Mouse (Mus musculus): ENCODE results near the gene Ms4a6c. TPM values are rescaled to one million over a fixed set of nuclear protein-coding genes. Genes with fewer than 3 reads are reported as not detected.
"Not testable (repeated sequence)": the region's sequence is repeated elsewhere in the genome, so short reads cannot be mapped to it uniquely, and the experiment has no call there.

Ms4a6c gene
- polyA plus RNA-seq, 1 experiment, result 3.0 TPM

- no peaks in the 10 kb centered on the region for H3K4me1 ChIP-seq (ENCODE audit: control insufficient read depth, insufficient read depth, low read length)
- TF ChIP-seq CTCF (conservative IDR thresholded peaks at IDR 0.05; ENCODE audit: insufficient read depth, insufficient read length, low read depth, low read length) (no peak), POLR2A (IDR thresholded peaks at IDR 0.05; ENCODE audit: low read depth, low read length) (no peak)
- WGBS, result 82% methylated on average over 4 of the region's 4 CpGs
- no peak overlapping the region for H3K27ac ChIP-seq (ENCODE audit: insufficient read depth, low read depth, low read length)
- H3K36me3 ChIP-seq (ENCODE audit: control insufficient read depth, insufficient read depth, low read length), result no peaks in the 10 kb centered on the region
- H3K27me3 ChIP-seq (replicated peaks; ENCODE audit: control insufficient read depth, insufficient read depth, low read length), result no peaks in the 10 kb centered on the region
- H3K4me3 ChIP-seq (ENCODE audit: insufficient read depth, low read depth, low read length), result no peak overlapping the region
- DNase-seq, result no peak
Measured at GRCm38 (mm10) chr19:11501326-11501725, 32.2 kb downstream of the Ms4a6c start.

- Histone ChIP-seq H3K4me1 (ENCODE audit: control insufficient read depth, insufficient read depth, low read length) (no peaks in the 10 kb centered on the region), H3K4me3 (ENCODE audit: insufficient read depth, low read depth, low read length) (no peak overlapping the region), H3K27ac (ENCODE audit: insufficient read depth, low read depth, low read length) (no peak overlapping the region), H3K36me3 (ENCODE audit: control insufficient read depth, insufficient read depth, low read length) (no peaks in the 10 kb centered on the region), H3K27me3 (replicated peaks; ENCODE audit: control insufficient read depth, insufficient read depth, low read length) (no peaks in the 10 kb centered on the region)
- TF ChIP-seq POLR2A (IDR thresholded peaks at IDR 0.05; ENCODE audit: low read depth, low read length), result no peak
- TF ChIP-seq CTCF (conservative IDR thresholded peaks at IDR 0.05; ENCODE audit: insufficient read depth, insufficient read length, low read depth, low read length), result no peak
- WGBS, result 84% methylated on average over 1 of the region's 1 CpGs
- no peak for DNase-seq
Measured at GRCm38 (mm10) chr19:11504857-11505256, 35.7 kb downstream of the Ms4a6c start.

GRCm38 (mm10) chr19:11513458-11513857, 44.3 kb downstream of the Ms4a6c start:
- no peaks in the 10 kb centered on the region for H3K4me1 ChIP-seq (ENCODE audit: control insufficient read depth, insufficient read depth, low read length)
- no peak for DNase-seq
- no peaks in the 10 kb centered on the region for H3K36me3 ChIP-seq (ENCODE audit: control insufficient read depth, insufficient read depth, low read length)
- no peaks in the 10 kb centered on the region for H3K27me3 ChIP-seq (replicated peaks; ENCODE audit: control insufficient read depth, insufficient read depth, low read length)
- no peak overlapping the region for H3K4me3 ChIP-seq (ENCODE audit: insufficient read depth, low read depth, low read length)
- no peak for TF ChIP-seq CTCF (conservative IDR thresholded peaks at IDR 0.05; ENCODE audit: insufficient read depth, insufficient read length, low read depth, low read length)
- no peak for TF ChIP-seq POLR2A (IDR thresholded peaks at IDR 0.05; ENCODE audit: low read depth, low read length)
- WGBS, result 49% methylated on average over 1 of the region's 1 CpGs
- no peak overlapping the region for H3K27ac ChIP-seq (ENCODE audit: insufficient read depth, low read depth, low read length)

GRCm38 (mm10) chr19:11516246-11516645, 47.1 kb downstream of the Ms4a6c start, which contains the start of gene Ms4a6b:
TSS of gene Ms4a6b (plus strand) at chr19:11516512.
- no peak for DNase-seq
- no peaks in the 10 kb centered on the region for H3K36me3 ChIP-seq (ENCODE audit: control insufficient read depth, insufficient read depth, low read length)
- H3K27me3 ChIP-seq (replicated peaks; ENCODE audit: control insufficient read depth, insufficient read depth, low read length), result no peaks in the 10 kb centered on the region
- H3K27ac ChIP-seq (ENCODE audit: insufficient read depth, low read depth, low read length), result no peak within 1 kb of the TSS
- H3K4me1 ChIP-seq (ENCODE audit: control insufficient read depth, insufficient read depth, low read length), result no peaks in the 10 kb centered on the region
- H3K4me3 ChIP-seq (ENCODE audit: insufficient read depth, low read depth, low read length), result no peak within 1 kb of the TSS
- TF ChIP-seq CTCF (conservative IDR thresholded peaks at IDR 0.05; ENCODE audit: insufficient read depth, insufficient read length, low read depth, low read length) (no peak), POLR2A (IDR thresholded peaks at IDR 0.05; ENCODE audit: low read depth, low read length) (no peak)

GRCm38 (mm10) chr19:11516845-11517244, 47.7 kb downstream of the Ms4a6c start:
- DNase-seq, result no peak
- Histone ChIP-seq H3K4me3 (ENCODE audit: insufficient read depth, low read depth, low read length) (no peak overlapping the region), H3K27ac (ENCODE audit: insufficient read depth, low read depth, low read length) (no peak overlapping the region), H3K27me3 (replicated peaks; ENCODE audit: control insufficient read depth, insufficient read depth, low read length) (no peaks in the 10 kb centered on the region), H3K4me1 (ENCODE audit: control insufficient read depth, insufficient read depth, low read length) (no peaks in the 10 kb centered on the region), H3K36me3 (ENCODE audit: control insufficient read depth, insufficient read depth, low read length) (no peaks in the 10 kb centered on the region)
- TF ChIP-seq CTCF (conservative IDR thresholded peaks at IDR 0.05; ENCODE audit: insufficient read depth, insufficient read length, low read depth, low read length), result no peak
- no peak for TF ChIP-seq POLR2A (IDR thresholded peaks at IDR 0.05; ENCODE audit: low read depth, low read length)
- 66% methylated on average over 4 of the region's 4 CpGs for WGBS

GRCm38 (mm10) chr19:11517373-11517772, 48.2 kb downstream of the Ms4a6c start:
- not testable (repeated sequence) for H3K36me3 ChIP-seq (ENCODE audit: control insufficient read depth, insufficient read depth, low read length); H3K27ac ChIP-seq (ENCODE audit: insufficient read depth, low read depth, low read length); H3K4me3 ChIP-seq (ENCODE audit: insufficient read depth, low read depth, low read length); H3K4me1 ChIP-seq (ENCODE audit: control insufficient read depth, insufficient read depth, low read length); H3K27me3 ChIP-seq (replicated peaks; ENCODE audit: control insufficient read depth, insufficient read depth, low read length); DNase-seq
- 18% methylated on average over 1 of the region's 1 CpGs for WGBS

- 79% methylated on average over 2 of the region's 2 CpGs for WGBS
- not testable (repeated sequence) for H3K4me3 ChIP-seq (ENCODE audit: insufficient read depth, low read depth, low read length); H3K4me1 ChIP-seq (ENCODE audit: control insufficient read depth, insufficient read depth, low read length); H3K27me3 ChIP-seq (replicated peaks; ENCODE audit: control insufficient read depth, insufficient read depth, low read length); H3K27ac ChIP-seq (ENCODE audit: insufficient read depth, low read depth, low read length); H3K36me3 ChIP-seq (ENCODE audit: control insufficient read depth, insufficient read depth, low read length); DNase-seq
Measured at GRCm38 (mm10) chr19:11518356-11518755, 49.2 kb downstream of the Ms4a6c start.

- Histone ChIP-seq H3K27me3 (replicated peaks; ENCODE audit: control insufficient read depth, insufficient read depth, low read length) (no peaks in the 10 kb centered on the region), H3K4me1 (ENCODE audit: control insufficient read depth, insufficient read depth, low read length) (no peaks in the 10 kb centered on the region), H3K27ac (ENCODE audit: insufficient read depth, low read depth, low read length) (no peak overlapping the region), H3K36me3 (ENCODE audit: control insufficient read depth, insufficient read depth, low read length) (no peaks in the 10 kb centered on the region), H3K4me3 (ENCODE audit: insufficient read depth, low read depth, low read length) (no peak overlapping the region)
- TF ChIP-seq POLR2A (IDR thresholded peaks at IDR 0.05; ENCODE audit: low read depth, low read length), result no peak
- TF ChIP-seq CTCF (conservative IDR thresholded peaks at IDR 0.05; ENCODE audit: insufficient read depth, insufficient read length, low read depth, low read length), result no peak
- DNase-seq, result no peak
- 83% methylated on average over 3 of the region's 3 CpGs for WGBS
Measured at GRCm38 (mm10) chr19:11520146-11520545, 51.0 kb downstream of the Ms4a6c start.

Other genes with a start within 250 kb of the Ms4a6c start
- gene Ms4a12, start 236.9 kb upstream of the Ms4a6c start, polyA plus RNA-seq (2012; rRNA removed), result not detected in 2 replicates
- gene Ms4a1, start 203.1 kb upstream of the Ms4a6c start, polyA plus RNA-seq (2012; rRNA removed), result 0.07 and 1.9 TPM in 2 replicates
- gene Ms4a5, start 185.5 kb upstream of the Ms4a6c start, polyA plus RNA-seq (2012; rRNA removed), result not detected in 2 replicates
- gene Ms4a14, start 154.9 kb upstream of the Ms4a6c start, polyA plus RNA-seq (2012; rRNA removed), result 0.08 TPM in 2 replicates
- 1.2 and 2.0 TPM in 2 replicates for gene Ms4a7, start 133.2 kb upstream of the Ms4a6c start, polyA plus RNA-seq (2012; rRNA removed)
- gene Ms4a4a, start 93.8 kb upstream of the Ms4a6c start, polyA plus RNA-seq (2012; rRNA removed), result 0.09 TPM in 1 of 2 replicates, not detected in the other
- 0.24 and 1.7 TPM in 2 replicates for gene Ms4a4c, start 64.6 kb upstream of the Ms4a6c start, polyA plus RNA-seq (2012; rRNA removed)
- gene Ms4a4b, start 25.8 kb upstream of the Ms4a6c start, polyA plus RNA-seq (2012; rRNA removed), result 1.4 and 12.3 TPM in 2 replicates
- 0.18 and 3.0 TPM in 2 replicates for gene Gm8369, start 16.6 kb downstream of the Ms4a6c start, polyA plus RNA-seq (2012; rRNA removed)
- 1.3 and 6.8 TPM in 2 replicates for gene Ms4a6b, start 47.1 kb downstream of the Ms4a6c start, polyA plus RNA-seq (2012; rRNA removed)
- 2.5 and 2.8 TPM in 2 replicates for gene Ms4a4d, start 67.4 kb downstream of the Ms4a6c start, polyA plus RNA-seq (2012; rRNA removed)
- 0.64 and 0.94 TPM in 2 replicates for gene Ms4a6d, start 135.5 kb downstream of the Ms4a6c start, polyA plus RNA-seq (2012; rRNA removed)
- 0.23 and 0.42 TPM in 2 replicates for gene Ms4a2, start 154.4 kb downstream of the Ms4a6c start, polyA plus RNA-seq (2012; rRNA removed)
- not detected in 2 replicates for gene Ms4a3, start 171.5 kb downstream of the Ms4a6c start, polyA plus RNA-seq (2012; rRNA removed)
- gene Oosp2, start 191.2 kb downstream of the Ms4a6c start, polyA plus RNA-seq (2012; rRNA removed), result not detected in 2 replicates
- gene Oosp1, start 221.8 kb downstream of the Ms4a6c start, polyA plus RNA-seq (2012; rRNA removed), result not detected in 2 replicates
- not detected in 2 replicates for gene Oosp3, start 227.7 kb downstream of the Ms4a6c start, polyA plus RNA-seq (2012; rRNA removed)